Mouse (Mus musculus) testis, adult 2 months (tissue): ENCODE measurements around the gene Hal.

Experiments used
- CTCF ChIP-seq: fragments of 200-500 bp; IDR thresholded peaks from 2 replicates; pipeline ENCODE4 v1.5.1; 2012; ENCODE audit warnings: low read depth, mild to moderate bottlenecking, inconsistent platforms, low read length, moderate library complexity; ENCODE audit not compliant: control insufficient read depth, insufficient read depth, insufficient replicate concordance
- POLR2A ChIP-seq: fragments of 200-500 bp; IDR thresholded peaks from 2 replicates; pipeline ENCODE4 v1.6.1; 2012; ENCODE audit warnings: low read depth, mild to moderate bottlenecking, inconsistent platforms, low read length, moderate library complexity; ENCODE audit not compliant: control insufficient read depth

GRCm38 (mm10) chr10:93518620-93519019, 30.1 kb downstream of the Hal start:
- TF ChIP-seq POLR2A, result no peak
- TF ChIP-seq CTCF, result no peak
